Mouse (Mus musculus) thymus, postnatal 0 days (tissue): ENCODE data around the gene Smarca2. TPM values are rescaled to one million over a fixed set of nuclear protein-coding genes. Genes with fewer than 3 reads are reported as not detected.
"Not testable (repeated sequence)": the region's sequence is repeated elsewhere in the genome, so short reads cannot be mapped to it uniquely, and the experiment has no call there.

Experiments
- DNase-seq: peaks from one replicate; pipeline ENCODE4 v3.0.0-alpha.2; 2015; ENCODE audit warnings: low spot score
- polyA plus RNA-seq: library from polyadenylated mRNA; unstranded; fragments of >200 nt; fragmentation: Nextera tagmentation; extraction: Ambion mirVana; gene quantifications from 2 replicates; pipeline ENCODE4 v1.2.1, GENCODE M21; 2015

The Smarca2 gene
- polyA plus RNA-seq, 1 experiment from 2014 or later, result 23.9 TPM

DNA sequence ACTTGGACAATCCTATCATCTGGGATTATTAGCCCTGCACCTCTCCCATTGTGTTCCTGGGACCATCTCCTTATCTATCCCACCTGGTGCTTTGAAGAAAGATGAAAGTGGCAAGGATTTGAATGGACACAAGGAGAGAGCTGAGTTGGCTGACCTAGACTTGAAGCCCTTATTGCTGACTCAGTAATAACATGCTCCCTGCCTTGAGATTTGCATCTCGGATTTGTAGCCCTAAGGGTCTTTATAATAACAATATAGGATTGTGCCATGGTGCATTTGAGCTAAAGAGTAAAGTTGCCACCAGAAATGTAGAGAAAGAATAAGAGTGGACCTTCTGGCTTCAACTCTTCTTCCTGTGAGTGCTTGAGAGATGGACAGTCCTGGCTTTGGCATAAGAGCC, 11.4 kb downstream of the Smarca2 start:
- DNase-seq, result no peak

DNA sequence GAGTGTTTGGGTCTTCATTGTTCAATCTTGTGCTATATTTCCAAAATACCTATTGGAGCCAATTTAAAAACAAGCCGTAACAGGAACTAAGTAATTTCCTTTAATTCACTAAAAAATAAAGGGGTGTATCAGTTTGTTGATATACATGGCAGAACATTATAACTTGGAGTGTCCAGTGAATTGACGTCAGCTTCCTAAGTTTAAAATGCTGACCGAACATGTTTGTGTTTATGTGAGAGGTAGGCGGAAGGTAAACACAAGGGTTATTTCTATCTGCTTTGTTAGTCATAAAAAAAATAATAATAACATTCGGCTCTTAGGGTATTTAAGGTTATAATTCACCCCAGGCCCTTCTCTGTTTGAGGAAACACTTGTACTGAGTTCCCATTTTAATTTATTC, 12.4 kb downstream of the Smarca2 start:
- DNase-seq, result no peak

GRCm38 (mm10) chr19:26630712-26631235, 25.9 kb downstream of the Smarca2 start:
- DNase-seq, result no peak

- DNase-seq, result no peak
Observed at GRCm38 (mm10) chr19:26632228-26632627, 27.4 kb downstream of the Smarca2 start.

DNA sequence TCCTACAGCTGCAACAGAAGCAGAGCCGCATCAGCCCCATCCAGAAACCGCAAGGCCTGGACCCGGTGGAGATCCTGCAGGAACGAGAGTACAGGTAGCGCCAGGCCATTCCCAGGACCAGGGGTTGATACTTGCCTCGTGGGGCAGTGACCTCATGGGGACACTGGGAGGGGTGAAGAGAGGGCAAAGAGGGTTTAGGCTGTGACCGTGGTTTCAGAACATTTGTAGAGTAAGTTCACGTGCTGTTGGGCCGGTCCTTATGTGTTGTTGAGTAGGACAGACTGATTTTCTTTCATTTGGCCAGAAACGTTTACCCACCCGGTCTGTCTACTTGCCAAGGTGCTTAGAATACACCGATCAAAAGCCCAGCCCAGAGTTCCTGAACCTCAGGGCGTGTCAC, 35.7 kb downstream of the Smarca2 start:
- no peak for DNase-seq

- no peak for DNase-seq
Observed at GRCm38 (mm10) chr19:26641269-26641668, 36.4 kb downstream of the Smarca2 start.

DNA sequence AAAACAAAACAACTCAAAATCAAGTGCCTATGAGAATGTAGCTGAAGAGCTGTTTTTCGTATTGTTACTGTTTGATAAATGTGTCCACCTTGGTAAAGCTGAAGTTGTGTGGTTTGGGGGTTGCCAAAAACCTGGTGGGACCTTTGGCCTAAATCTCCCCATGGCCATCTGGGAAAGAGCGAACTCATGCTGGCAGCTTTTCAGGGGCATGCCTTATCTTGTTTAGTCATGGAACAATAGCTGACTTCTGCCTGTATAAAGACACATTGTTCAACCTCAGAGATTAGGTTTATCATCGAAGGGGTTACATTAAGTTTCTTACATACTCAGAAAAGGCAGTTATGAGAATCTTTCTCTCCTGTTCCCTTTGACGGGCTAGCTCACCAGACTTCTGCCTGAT, 38.2 kb downstream of the Smarca2 start:
- no peak for DNase-seq

DNA sequence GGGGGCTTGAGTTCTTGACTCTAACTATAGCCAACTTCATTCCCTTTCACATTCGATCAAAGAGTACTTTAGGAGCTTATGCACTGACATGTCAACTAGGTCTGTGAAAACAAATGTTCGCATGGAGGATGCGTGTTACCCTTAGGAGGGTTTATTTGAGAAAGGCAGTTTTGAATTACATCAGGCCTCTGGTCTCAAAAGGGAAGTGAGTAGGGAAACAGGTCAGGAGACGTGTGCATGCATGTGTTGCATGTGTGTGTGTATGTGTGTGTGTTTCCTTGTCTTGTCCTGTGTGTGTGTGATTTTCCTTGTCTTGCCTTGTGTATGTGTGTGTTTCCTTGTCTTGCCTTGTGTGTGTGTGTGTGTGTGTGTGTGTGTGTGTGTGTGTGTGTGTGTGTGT, 39.1 kb downstream of the Smarca2 start:
- no peak for DNase-seq

GRCm38 (mm10) chr19:26645016-26645415, 40.2 kb downstream of the Smarca2 start:
- DNase-seq, result no peak

DNA sequence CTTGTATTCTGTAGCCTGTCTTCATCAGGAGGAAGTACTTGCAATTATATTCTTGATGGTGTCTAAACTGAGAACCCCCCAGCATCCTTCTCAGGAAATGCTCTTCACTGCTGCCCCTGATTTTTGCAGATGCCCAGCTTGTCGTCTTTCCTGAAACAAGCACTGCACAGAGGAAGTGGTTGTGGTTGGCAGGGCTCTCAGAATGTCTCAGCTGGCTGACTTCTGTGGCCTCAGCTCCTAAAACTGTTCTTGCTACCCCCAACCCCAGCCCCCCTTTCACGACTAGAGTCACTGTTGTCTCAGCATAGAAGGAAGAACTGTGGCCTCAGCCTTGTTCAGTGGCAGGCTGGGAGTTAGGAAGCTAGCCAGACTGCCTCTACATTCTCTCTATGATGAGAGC, 41.3 kb downstream of the Smarca2 start:
- peak; percentile 93 for DNase-seq

- no peak for DNase-seq
Observed at GRCm38 (mm10) chr19:26650585-26651273, 45.9 kb downstream of the Smarca2 start.

- DNase-seq, result no peak
Observed at GRCm38 (mm10) chr19:26658324-26658723, 53.5 kb downstream of the Smarca2 start.

DNA sequence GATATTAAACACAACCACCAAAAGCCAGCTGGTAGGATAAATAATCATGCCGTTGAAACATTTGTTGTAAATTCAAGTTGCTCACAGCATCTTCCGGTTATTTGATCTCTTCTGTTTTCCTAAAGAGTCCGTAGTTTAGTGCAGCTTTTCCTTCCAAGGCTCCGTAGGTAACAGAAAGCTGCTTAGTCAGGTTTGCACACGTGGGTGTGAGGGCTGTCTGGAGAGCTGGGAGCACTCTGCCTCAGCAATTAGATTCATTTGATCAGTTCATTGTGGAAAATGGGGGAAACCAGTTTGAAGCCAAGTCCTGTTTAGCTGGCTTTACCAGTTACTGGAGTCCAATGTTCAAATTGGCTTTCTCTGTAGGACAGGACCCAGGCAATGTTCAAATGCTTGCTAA, 55.1 kb downstream of the Smarca2 start:
- DNase-seq, result no peak

DNA sequence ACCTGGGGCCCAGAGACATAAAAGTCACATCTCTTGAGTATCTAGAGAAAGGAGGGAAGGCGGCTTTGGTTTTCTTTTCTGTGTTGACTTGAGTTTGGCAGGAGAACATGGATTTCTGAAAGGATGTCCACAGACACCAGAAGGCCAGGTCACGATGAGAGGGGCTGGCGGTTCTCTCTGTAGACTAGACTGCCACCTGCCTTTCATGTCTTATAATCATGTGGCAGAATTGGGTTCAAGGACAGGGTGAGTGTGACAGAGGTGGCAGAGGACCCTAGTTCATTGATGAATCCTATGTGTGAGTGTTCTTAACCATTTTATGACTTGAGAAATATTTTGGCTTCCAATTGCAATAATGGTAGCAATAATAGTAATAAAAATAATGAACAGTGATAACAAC, 56.3 kb downstream of the Smarca2 start:
- DNase-seq, result no peak

DNA sequence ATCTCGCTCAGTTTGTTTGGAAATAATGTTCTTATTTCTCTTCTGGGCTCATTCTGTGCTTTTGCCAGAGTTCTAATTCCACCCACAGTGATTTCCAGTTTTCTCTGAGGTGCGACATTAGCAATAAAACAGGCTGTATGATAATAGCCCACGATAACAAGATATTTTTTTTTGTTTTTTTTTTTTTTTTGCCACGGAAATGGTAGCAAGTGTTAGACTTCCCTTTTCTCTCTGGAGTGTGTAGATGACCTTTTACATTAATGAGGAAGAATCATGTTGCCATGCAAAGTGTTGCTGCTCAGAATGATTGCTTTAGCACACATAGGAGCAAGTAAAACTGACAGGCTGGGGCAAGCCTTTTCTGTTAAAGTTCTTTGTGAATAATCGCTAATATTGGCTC, 61.5 kb downstream of the Smarca2 start:
- DNase-seq, result no peak

DNA sequence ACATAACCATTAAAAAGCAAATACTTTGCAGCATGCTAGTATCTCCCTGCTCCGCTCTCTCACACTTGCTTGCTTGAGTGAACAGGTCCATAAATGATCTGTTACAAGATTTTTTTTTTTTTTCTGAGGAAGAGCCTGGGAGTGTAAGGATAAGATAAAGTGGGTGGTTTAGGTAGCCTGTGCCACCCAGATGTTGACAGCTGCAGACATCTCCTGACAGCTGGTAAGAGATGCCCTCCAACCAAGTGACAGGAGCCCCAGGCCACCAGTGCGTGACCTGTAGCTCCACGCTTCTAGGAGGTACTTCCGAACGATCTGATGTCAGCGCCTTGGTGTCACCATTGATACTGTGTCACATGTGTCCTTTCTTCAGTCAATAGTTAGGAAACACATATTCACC, 65.2 kb downstream of the Smarca2 start:
- no peak for DNase-seq

DNA sequence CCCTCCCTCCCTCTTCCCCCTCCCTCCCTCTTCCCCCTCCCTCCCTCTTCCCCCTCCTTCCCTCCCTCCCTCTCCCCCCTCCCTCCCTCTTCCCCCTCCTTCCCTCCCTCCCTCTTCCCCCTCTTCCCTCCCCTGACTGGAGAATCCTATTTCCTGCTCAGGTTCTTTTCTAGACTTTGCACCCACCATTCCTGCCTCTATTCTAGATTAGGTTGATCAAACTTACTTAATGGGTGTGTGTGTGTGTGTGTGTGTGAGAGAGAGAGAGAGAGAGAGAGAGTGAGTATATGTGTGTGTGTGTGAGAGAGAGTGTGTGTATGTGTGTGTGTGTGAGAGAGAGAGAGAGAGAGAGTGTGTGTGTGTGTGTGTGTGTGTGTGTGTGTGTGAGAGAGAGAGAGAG, 66.6 kb downstream of the Smarca2 start:
- not testable (repeated sequence) for DNase-seq

DNA sequence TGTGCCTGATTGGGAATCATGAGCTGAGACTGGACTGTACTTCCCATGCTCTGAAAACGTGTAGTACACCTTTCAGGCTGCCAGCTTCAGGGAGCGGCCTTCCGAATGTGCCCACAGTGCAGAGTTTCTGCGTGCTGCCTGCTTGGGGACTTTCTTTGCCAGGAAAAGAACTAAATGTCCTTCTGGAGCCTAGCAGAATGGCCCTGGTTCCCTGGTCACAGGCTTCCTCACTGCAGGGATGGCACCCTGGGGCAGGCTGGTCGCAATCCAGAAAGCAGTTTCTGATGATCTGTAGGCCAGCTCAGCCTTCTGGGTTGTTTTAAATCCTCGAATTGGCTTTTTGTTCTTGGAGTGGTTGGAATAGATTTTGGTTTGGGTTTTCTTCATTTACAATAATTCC, 71.1 kb downstream of the Smarca2 start:
- DNase-seq, result no peak

DNA sequence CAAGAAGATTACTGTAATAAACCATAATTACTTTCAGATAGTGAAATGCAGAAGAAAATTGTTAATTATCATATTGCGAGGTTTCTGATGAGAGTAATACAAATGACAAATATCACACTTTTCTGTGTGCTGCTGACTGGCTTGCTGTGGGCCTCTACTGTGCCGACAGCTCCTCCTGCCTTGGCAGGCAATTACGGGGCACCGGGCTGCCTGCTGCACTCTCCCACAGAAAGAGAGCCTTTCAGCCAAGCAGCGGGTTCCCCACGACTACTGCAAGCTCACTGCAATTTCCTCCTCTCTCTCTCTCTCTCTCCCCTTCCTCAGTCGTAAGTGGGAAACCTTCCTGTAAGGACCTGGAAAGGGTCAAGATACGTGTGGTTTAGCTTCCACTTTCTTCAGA, 73.7 kb downstream of the Smarca2 start:
- DNase-seq, result no peak

DNA sequence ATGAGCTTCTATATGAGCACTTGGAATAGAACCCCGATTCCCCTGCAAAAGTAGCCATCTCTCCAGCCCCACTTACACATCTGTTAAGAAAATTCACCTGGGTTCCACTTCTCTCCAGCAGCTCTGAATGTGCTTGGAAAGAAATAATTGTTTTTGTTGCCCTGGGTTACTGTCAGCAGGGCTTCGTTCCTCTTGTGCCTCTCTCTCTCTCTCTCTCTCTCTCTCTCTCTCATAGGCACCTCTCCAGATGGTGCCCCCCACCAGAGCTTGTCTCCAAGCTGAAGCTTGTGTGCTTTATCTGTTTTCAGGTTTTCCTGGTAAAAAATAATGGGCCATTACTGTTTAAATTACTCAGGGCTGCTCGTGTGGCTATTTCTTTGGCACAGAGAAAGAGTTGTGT, 74.8 kb downstream of the Smarca2 start:
- no peak for DNase-seq

DNA sequence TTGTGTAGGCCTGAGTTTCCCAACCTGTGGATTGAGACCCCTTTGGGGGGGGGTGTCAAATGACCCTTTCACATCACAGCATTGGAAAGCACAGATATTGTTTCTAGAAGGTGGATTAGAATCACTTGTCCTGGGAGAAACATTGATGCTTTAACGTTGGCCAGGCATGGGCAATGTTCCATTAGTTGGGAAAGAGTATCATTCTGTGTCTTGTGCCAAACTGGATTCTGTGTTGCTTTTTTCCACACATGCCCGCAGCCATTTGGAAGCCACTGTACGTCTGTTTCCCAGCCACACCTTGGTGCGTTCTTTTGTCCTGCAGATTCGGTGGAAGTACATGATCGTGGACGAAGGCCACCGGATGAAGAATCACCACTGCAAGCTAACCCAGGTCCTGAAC, 76.7 kb downstream of the Smarca2 start:
- DNase-seq, result no peak

- no peak for DNase-seq
Observed at GRCm38 (mm10) chr19:26682130-26682529, 77.3 kb downstream of the Smarca2 start.

- peak; percentile 34 for DNase-seq
Observed at GRCm38 (mm10) chr19:26682731-26683130, 77.9 kb downstream of the Smarca2 start.

DNA sequence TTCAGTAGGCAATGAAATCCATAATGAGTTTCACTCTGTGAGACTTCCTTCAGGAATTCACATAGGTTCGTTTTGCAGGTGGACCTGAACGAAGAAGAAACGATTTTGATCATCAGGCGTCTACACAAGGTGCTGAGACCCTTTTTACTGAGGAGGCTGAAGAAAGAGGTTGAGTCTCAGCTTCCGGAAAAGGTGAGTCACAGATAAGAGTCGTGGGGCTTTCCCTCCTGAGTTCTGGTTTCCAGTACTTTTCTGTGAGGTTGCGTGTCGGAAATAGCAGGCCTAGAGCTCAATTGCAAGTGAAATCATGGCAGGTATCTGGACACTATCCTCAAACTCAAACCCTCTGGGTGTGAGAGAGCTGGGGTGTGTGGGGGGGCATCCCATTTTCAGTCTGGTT, 78.9 kb downstream of the Smarca2 start:
- no peak for DNase-seq
